28 mouse cellular contexts compared by ENCODE assay signal in genomic region chr3:137288301-137288942, GRCm38 (mm10). TPM values are rescaled to one million over a fixed set of nuclear protein-coding genes. Genes with fewer than 3 reads are reported as not detected.
DNase-seq lines count a peak whose midpoint lies in the region; ATAC-seq and TF ChIP-seq lines count a peak whose summit lies in the region.
"Had no signal": no experiment of that assay in that cellular context is flagged by ENCODE, and none has a peak within 500 bp of the region (broad histone marks: within the 10 kb centered on the region; RNA-seq: fewer than 3 reads in every experiment).

No protein-coding gene starts in this region.

- no peak overlapping the region for H3K27ac ChIP-seq in embryonic facial prominence, embryonic 11.5 days (replicated peaks; ENCODE audit: low read depth, low read length)
- H3K27ac ChIP-seq in embryonic facial prominence, embryonic 10.5 days (replicated peaks), result no peak overlapping the region
- no peak overlapping the region for H3K27ac ChIP-seq in liver, postnatal 0 days (ENCODE audit: low read depth)
- no peak overlapping the region for H3K27ac ChIP-seq in embryonic facial prominence, embryonic 14.5 days (replicated peaks; ENCODE audit: low read depth, low read length)
- H3K27ac ChIP-seq: forebrain, embryonic 10.5 days; hindbrain, embryonic 14.5 days; intestine, embryonic 15.5 days; limb, embryonic 15.5 days; liver, embryonic 15.5 days; midbrain, embryonic 10.5 days had no signal

- no peaks in the 10 kb centered on the region for H3K9me3 ChIP-seq in embryonic facial prominence, embryonic 11.5 days (replicated peaks; ENCODE audit: control insufficient read depth, low read length)
- H3K9me3 ChIP-seq in embryonic facial prominence, embryonic 10.5 days, result no peaks in the 10 kb centered on the region
- H3K9me3 ChIP-seq in liver, postnatal 0 days (ENCODE audit: low read length), result no peaks in the 10 kb centered on the region
- no peaks in the 10 kb centered on the region for H3K9me3 ChIP-seq in embryonic facial prominence, embryonic 14.5 days (ENCODE audit: control insufficient read depth, low read length)
- H3K9me3 ChIP-seq: forebrain, embryonic 10.5 days; G1E; intestine, embryonic 15.5 days; limb, embryonic 15.5 days; liver, embryonic 15.5 days; midbrain, embryonic 10.5 days had no signal

- ATAC-seq in embryonic facial prominence, embryonic 11.5 days (replicated peaks; ENCODE audit: insufficient number of reproducible peaks, low FRiP score, low TSS enrichment, low read depth), result peak; percentile 18; the same call in 1 of the 2 replicates
- ATAC-seq in liver, postnatal 0 days, result peak; percentile 38
- ATAC-seq in embryonic facial prominence, embryonic 14.5 days (ENCODE audit: low read depth), result peak; percentile 84
- ATAC-seq in neutrophil, adult 5-6 weeks (ENCODE audit: extremely low read depth, insufficient number of reproducible peaks, low FRiP score, poor library complexity, severe bottlenecking), result peak; percentile 97
- no peak for ATAC-seq in inflammation-experienced regulatory T-cells, adult 6 months
- no peak for ATAC-seq in CD4-positive, CD25-positive, alpha-beta regulatory T cell, adult 4 months
- ATAC-seq: forebrain, embryonic 16.5 days; intestine, embryonic 15.5 days; midbrain, embryonic 16.5 days had no signal

- 58% methylated on average over 7 of the region's 7 CpGs for WGBS in embryonic facial prominence, embryonic 11.5 days
- WGBS in embryonic facial prominence, embryonic 10.5 days, result 70% methylated on average over 7 of the region's 7 CpGs
- 61% methylated on average over 7 of the region's 7 CpGs for WGBS in liver, postnatal 0 days (ENCODE audit: insufficient replicate concordance)
- WGBS in embryonic facial prominence, embryonic 14.5 days, result 44% methylated on average over 7 of the region's 7 CpGs

- DNase-seq in embryonic facial prominence, embryonic 11.5 days (ENCODE audit: low spot score), result no peak
- DNase-seq in embryonic facial prominence, embryonic 10.5 days (ENCODE audit: low spot score), result no peak
- no peak for DNase-seq in liver, postnatal 0 days
- no peak for DNase-seq in liver
- peak; percentile 51 for DNase-seq in embryonic facial prominence, embryonic 14.5 days (ENCODE audit: low spot score)
- DNase-seq: adrenal gland, adult 2 months; cerebellum, adult 11-12 months; cerebellum, postnatal 14 days; embryo, embryonic 11 days; gastrocnemius, postnatal 36 days; heart, postnatal 36 days; kidney, postnatal 14 days; lung, postnatal 4 days; right cerebral cortex, adult 18-20 months; right cerebral cortex, postnatal 4 days; thymus, postnatal 14 days had no signal

- no peak for TF ChIP-seq EP300 in liver, postnatal 0 days (IDR thresholded peaks at IDR 0.05; ENCODE audit: low read depth)

- H3K4me1 ChIP-seq in embryonic facial prominence, embryonic 11.5 days (ENCODE audit: control insufficient read depth, insufficient read depth, low read length), result no peaks in the 10 kb centered on the region
- H3K4me1 ChIP-seq in embryonic facial prominence, embryonic 10.5 days, result 0 out of 2 replicates have a peak, but pooled peaks cover 4% of the 10 kb centered on the region
- H3K4me1 ChIP-seq in liver, postnatal 0 days (ENCODE audit: insufficient read depth), result no peaks in the 10 kb centered on the region
- H3K4me1 ChIP-seq in embryonic facial prominence, embryonic 14.5 days (ENCODE audit: control insufficient read depth, insufficient read depth, low read length), result peaks cover 6% of the 10 kb centered on the region; the same call in 1 of the 2 replicates
- H3K4me1 ChIP-seq: forebrain, embryonic 10.5 days; intestine, embryonic 15.5 days; limb, embryonic 15.5 days; liver, embryonic 15.5 days; midbrain, embryonic 10.5 days had no signal

- H3K4me3 ChIP-seq in embryonic facial prominence, embryonic 11.5 days (ENCODE audit: low read depth, low read length), result no peak overlapping the region
- no peak overlapping the region for H3K4me3 ChIP-seq in embryonic facial prominence, embryonic 10.5 days
- no peak overlapping the region for H3K4me3 ChIP-seq in liver, postnatal 0 days (ENCODE audit: low read depth, low read length)
- H3K4me3 ChIP-seq in embryonic facial prominence, embryonic 14.5 days (ENCODE audit: low read depth, low read length), result no peak overlapping the region
- H3K4me3 ChIP-seq: forebrain, embryonic 10.5 days; intestine, embryonic 15.5 days; limb, embryonic 15.5 days; liver, embryonic 15.5 days; midbrain, embryonic 10.5 days had no signal

- H3K36me3 ChIP-seq in embryonic facial prominence, embryonic 11.5 days (replicated peaks; ENCODE audit: control insufficient read depth, insufficient read depth, low read depth, low read length), result no peaks in the 10 kb centered on the region
- H3K36me3 ChIP-seq in embryonic facial prominence, embryonic 10.5 days (replicated peaks), result no peaks in the 10 kb centered on the region
- H3K36me3 ChIP-seq in liver, postnatal 0 days (replicated peaks; ENCODE audit: insufficient read depth, low read length), result no peaks in the 10 kb centered on the region
- no peaks in the 10 kb centered on the region for H3K36me3 ChIP-seq in embryonic facial prominence, embryonic 14.5 days (ENCODE audit: control insufficient read depth, insufficient read depth, low read length)
- H3K36me3 ChIP-seq: forebrain, embryonic 10.5 days; G1E; intestine, embryonic 15.5 days; limb, embryonic 15.5 days; liver, embryonic 15.5 days; midbrain, embryonic 10.5 days had no signal

- H3K4me2 ChIP-seq in embryonic facial prominence, embryonic 11.5 days (ENCODE audit: low read depth, low read length), result no peak overlapping the region
- no peak overlapping the region for H3K4me2 ChIP-seq in liver, postnatal 0 days (ENCODE audit: low read depth, low read length)
- no peak overlapping the region for H3K4me2 ChIP-seq in embryonic facial prominence, embryonic 14.5 days (ENCODE audit: low read depth, low read length)
- H3K4me2 ChIP-seq: hindbrain, embryonic 14.5 days; intestine, embryonic 15.5 days; limb, embryonic 15.5 days; liver, embryonic 15.5 days had no signal

- H3K27me3 ChIP-seq in embryonic facial prominence, embryonic 11.5 days (ENCODE audit: control insufficient read depth, insufficient read depth, low read length), result no peaks in the 10 kb centered on the region
- no peaks in the 10 kb centered on the region for H3K27me3 ChIP-seq in embryonic facial prominence, embryonic 10.5 days (replicated peaks; ENCODE audit: low read depth, poor library complexity, severe bottlenecking)
- no peaks in the 10 kb centered on the region for H3K27me3 ChIP-seq in liver, postnatal 0 days (ENCODE audit: insufficient read depth, low read length)
- no peaks in the 10 kb centered on the region for H3K27me3 ChIP-seq in embryonic facial prominence, embryonic 14.5 days (replicated peaks; ENCODE audit: control insufficient read depth, insufficient read depth, low read length)
- H3K27me3 ChIP-seq: intestine, embryonic 15.5 days; limb, embryonic 15.5 days; liver, embryonic 15.5 days had no signal

- H3K9ac ChIP-seq in embryonic facial prominence, embryonic 11.5 days (replicated peaks; ENCODE audit: low read length), result no peak overlapping the region
- H3K9ac ChIP-seq in liver, postnatal 0 days (replicated peaks), result no peak overlapping the region
- H3K9ac ChIP-seq in embryonic facial prominence, embryonic 14.5 days (ENCODE audit: low read depth, low read length), result no peak overlapping the region
- H3K9ac ChIP-seq: hindbrain, embryonic 14.5 days; intestine, embryonic 15.5 days; limb, embryonic 15.5 days; liver, embryonic 15.5 days had no signal

- no peak for TF ChIP-seq CTCF in liver, postnatal 0 days (IDR thresholded peaks at IDR 0.05; ENCODE audit: low read depth)

RNA-seq across cellular contexts. Expression of gene Emcn, which starts 52.4 kb away (rescaled TPM):
- polyA plus RNA-seq in embryonic facial prominence, embryonic 11.5 days (2014; fragmentation: Nextera tagmentation; extraction: Ambion mirVana), result 42.0 and 43.2 TPM in 2 replicates
- polyA plus RNA-seq in embryonic facial prominence, embryonic 10.5 days (2016; fragmentation: Nextera tagmentation; extraction: Ambion mirVana), result 29.3 and 30.3 TPM in 2 replicates
- 3.6 and 3.8 TPM in 2 replicates for polyA plus RNA-seq in liver, postnatal 0 days (2015; fragmentation: Nextera tagmentation; extraction: Ambion mirVana)
- 43.9 and 48.0 TPM in 2 replicates for polyA plus RNA-seq in embryonic facial prominence, embryonic 14.5 days (2014; fragmentation: Nextera tagmentation; extraction: Ambion mirVana)
- total RNA-seq in neutrophil, adult 5-6 weeks (2017), result not detected in 2 replicates
- under 1 TPM in 1 of 3 experiments, not detected in 2; 0.12 TPM for polyA plus RNA-seq in inflammation-experienced regulatory T-cells, adult 6 months (2017; shearing (Covaris generic))
- polyA plus RNA-seq in CD4-positive, CD25-positive, alpha-beta regulatory T cell, adult 4 months (2017; shearing (Covaris generic)), result not detected
- polyA plus RNA-seq: G1E had no signal

Comparison
In these comparisons a context has a peak if more than half of its experiments do, and no peak if none do; other contexts are left out.
1. ATAC-seq: peak in embryonic facial prominence, embryonic 11.5 days (single experiment), liver, postnatal 0 days (single experiment), embryonic facial prominence, embryonic 14.5 days (single experiment) and neutrophil, adult 5-6 weeks (single experiment); none in inflammation-experienced regulatory T-cells, adult 6 months (single experiment) and CD4-positive, CD25-positive, alpha-beta regulatory T cell, adult 4 months (single experiment).